Mouse (Mus musculus) lung, postnatal 0 days (tissue): Measurements from ENCODE around the gene Myb. TPM values are rescaled to one million over a fixed set of nuclear protein-coding genes. Genes with fewer than 3 reads are reported as not detected.

Experiments used
- ATAC-seq: fragments of 200-750 bp; cut with Nextera tagmentation; 2 replicates; pipeline ENCODE4 v1.8.0; 2017; ENCODE audit warnings: moderate library complexity
- DNase-seq: peaks from one replicate; pipeline ENCODE4 v3.0.0-alpha.2; 2016; ENCODE audit warnings: low spot score
- H3K27ac ChIP-seq: fragments of 300-500 bp; sonication (generic); 2 replicates; pipeline ENCODE4 v1.5.1; 2014; ENCODE audit warnings: antibody characterized with exemption, mild to moderate bottlenecking, low read length, mixed read lengths
- H3K27me3 ChIP-seq: fragments of 300-500 bp; sonication (generic); replicated peaks from 2 replicates; pipeline ENCODE4 v1.6.1; 2014; ENCODE audit warnings: low read length, mixed read lengths; ENCODE audit not compliant: insufficient read depth
- H3K36me3 ChIP-seq: fragments of 300-500 bp; sonication (generic); 2 replicates; pipeline ENCODE4 v1.6.1; 2014; ENCODE audit warnings: low read length, mixed read lengths; ENCODE audit not compliant: insufficient read depth
- H3K4me1 ChIP-seq: fragments of 300-500 bp; sonication (generic); 2 replicates; pipeline ENCODE4 v1.6.1; 2014; ENCODE audit warnings: antibody characterized with exemption, low read depth, low read length, mixed read lengths; ENCODE audit not compliant: insufficient read depth
- H3K4me2 ChIP-seq: fragments of 300-500 bp; sonication (generic); replicated peaks from 2 replicates; pipeline ENCODE4 v1.6.1; 2014; ENCODE audit warnings: low read depth, mild to moderate bottlenecking, low read length, moderate library complexity, mixed read lengths
- H3K4me3 ChIP-seq: fragments of 300-500 bp; sonication (generic); 2 replicates; pipeline ENCODE4 v1.5.1; 2014; ENCODE audit warnings: low read depth, low read length
- H3K9ac ChIP-seq: fragments of 300-500 bp; sonication (generic); replicated peaks from 2 replicates; pipeline ENCODE4 v1.6.1; 2014; ENCODE audit warnings: low read depth, mild to moderate bottlenecking
- H3K9me3 ChIP-seq: fragments of 300-500 bp; sonication (generic); 2 replicates; pipeline ENCODE4 v1.6.1; 2016; ENCODE audit warnings: low read length, mixed read lengths
- CTCF ChIP-seq: IDR thresholded peaks from 2 replicates; pipeline ENCODE4 v1.5.1; 2016; ENCODE audit warnings: antibody characterized with exemption, mild to moderate bottlenecking
- EP300 ChIP-seq: IDR thresholded peaks from 2 replicates; pipeline ENCODE4 v1.6.1; 2016; ENCODE audit warnings: antibody characterized with exemption, mild to moderate bottlenecking, control low read depth
- WGBS: fragments of 180-500 bp; shearing (Covaris S2); extraction: QIAGEN DNeasy Blood & Tissue Kit; methylation state at CpG from one replicate; pipeline ENCODE4 v1.1.7; 2014; 5-methylcytosine and 5-hydroxymethylcytosine counted together
- polyA plus RNA-seq: library from polyadenylated mRNA; unstranded; fragments of >200 nt; fragmentation: Nextera tagmentation; extraction: Ambion mirVana; gene quantifications from 2 replicates; pipeline ENCODE4 v1.2.1, GENCODE M21; 2015

Myb gene
- 5.2 and 5.5 TPM in 2 replicates for polyA plus RNA-seq

DNA sequence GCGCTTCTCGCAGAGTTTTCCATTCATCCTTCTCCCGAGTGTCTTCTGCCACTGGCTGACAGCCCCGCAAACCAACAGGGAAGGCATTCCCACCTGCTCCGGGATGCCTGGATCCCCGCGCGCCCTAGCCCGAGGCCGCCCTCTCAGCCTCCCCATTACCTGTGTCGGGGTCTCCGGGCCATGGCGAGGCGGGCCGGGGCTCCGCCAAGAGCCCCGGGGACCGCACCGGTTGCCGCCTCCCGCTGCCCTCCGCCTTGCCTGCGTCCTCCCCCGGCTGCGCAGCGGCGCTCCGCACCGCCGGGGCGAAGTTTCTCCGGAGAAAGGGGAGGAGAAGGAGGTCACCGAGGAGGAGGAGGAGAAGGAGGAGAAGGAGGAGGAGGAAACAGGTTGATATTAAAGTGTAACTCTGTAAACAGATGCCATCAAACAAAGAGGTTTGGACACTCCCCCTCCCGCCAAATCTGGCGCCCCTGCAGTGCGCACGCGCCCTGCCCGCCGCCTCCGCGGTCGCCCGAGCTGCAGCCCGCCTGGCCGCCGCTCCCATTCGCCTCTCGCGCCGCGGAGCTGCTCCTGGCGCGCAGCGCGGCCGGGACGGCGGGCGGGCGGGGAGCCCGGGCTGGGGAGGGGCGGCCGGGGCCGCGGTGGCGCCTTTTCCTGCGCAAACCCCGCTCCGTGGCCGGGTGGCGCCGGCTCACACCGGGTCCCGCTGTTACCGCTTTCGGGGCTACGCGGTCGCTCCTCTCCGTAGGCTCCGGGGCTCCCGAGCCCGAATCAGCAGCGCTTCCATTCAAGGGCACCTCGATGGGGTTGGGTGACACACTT lies at the start of gene Myb:
TSS of gene Myb (minus strand) at position 448 of the 822 bp plus-strand sequence.
- DNase-seq (peak; percentile 59), ATAC-seq (peak; percentile 44; the same call in 1 of the 2 replicates)

DNA sequence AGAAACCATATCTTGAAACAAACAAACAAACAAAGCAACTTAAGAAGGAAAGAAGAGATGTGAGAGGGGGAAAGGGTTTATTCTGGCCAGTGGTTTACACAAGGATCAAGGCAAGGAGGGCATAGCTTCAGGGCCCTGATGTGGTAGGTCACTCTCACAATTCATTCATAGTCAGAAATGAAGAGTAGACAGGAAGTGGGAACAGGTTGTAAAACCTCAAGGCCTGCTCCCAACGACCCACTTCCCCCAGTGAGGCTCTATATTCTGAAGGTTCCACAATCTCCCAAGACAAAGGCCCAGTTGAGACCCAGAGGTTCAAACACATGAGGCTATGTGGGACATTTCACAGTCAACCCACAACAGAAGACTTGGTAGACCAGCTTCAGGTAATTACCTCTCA lies 46.6 kb upstream of the Myb start:
- Histone ChIP-seq H3K4me1 (no peaks in the 10 kb centered on the region), H3K9me3 (no peaks in the 10 kb centered on the region), H3K9ac (no peak overlapping the region), H3K4me2 (no peak overlapping the region), H3K36me3 (no peaks in the 10 kb centered on the region), H3K27ac (no peak overlapping the region), H3K27me3 (no peaks in the 10 kb centered on the region), H3K4me3 (no peak overlapping the region)
- WGBS, result 39% methylated on average over 1 of the region's 1 CpGs
- TF ChIP-seq CTCF, result no peak
- no peak for TF ChIP-seq EP300
- ATAC-seq, result no peak
- no peak for DNase-seq

More for the DNA sequence above, at the start of gene Myb:
- no peaks in the 10 kb centered on the region for H3K36me3 ChIP-seq
- peak within 1 kb of the TSS; percentile 98 for H3K4me2 ChIP-seq
- peaks cover 12% of the 10 kb centered on the region for H3K27me3 ChIP-seq
- H3K27ac ChIP-seq, result no peak within 1 kb of the TSS
- H3K9me3 ChIP-seq, result no peaks in the 10 kb centered on the region
- TF ChIP-seq CTCF (no peak), EP300 (no peak)
- WGBS, result 2% methylated on average over 73 of the region's 86 CpGs
- H3K9ac ChIP-seq, result no peak within 1 kb of the TSS
- H3K4me3 ChIP-seq, result peak within 1 kb of the TSS; percentile 55
- H3K4me1 ChIP-seq, result peaks cover 3% of the 10 kb centered on the region; the same call in 1 of the 2 replicates

DNA sequence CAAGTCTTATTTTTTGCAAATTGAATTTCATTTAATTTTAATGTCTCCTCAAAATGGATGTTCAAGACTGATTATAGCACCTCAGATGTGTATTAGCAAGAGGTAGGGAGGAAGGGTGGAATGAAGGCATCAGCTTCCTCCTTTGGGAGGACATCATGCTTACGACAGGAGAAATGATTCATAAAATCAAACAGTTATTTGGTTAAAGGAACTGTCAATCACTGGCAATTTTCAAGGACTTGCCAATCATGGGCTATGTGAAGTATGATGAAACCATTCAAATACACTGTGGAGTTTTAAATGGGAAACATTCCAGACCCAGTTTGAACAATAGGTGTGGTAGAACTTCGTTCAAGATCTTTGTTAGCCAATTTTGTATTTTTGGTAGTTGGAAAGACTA lies 45.4 kb upstream of the Myb start:
- no peaks in the 10 kb centered on the region for H3K4me1 ChIP-seq
- H3K4me2 ChIP-seq, result no peak overlapping the region
- no peak for TF ChIP-seq EP300
- TF ChIP-seq CTCF, result no peak
- H3K9ac ChIP-seq, result no peak overlapping the region
- H3K27me3 ChIP-seq, result no peaks in the 10 kb centered on the region
- H3K36me3 ChIP-seq, result no peaks in the 10 kb centered on the region
- H3K4me3 ChIP-seq, result no peak overlapping the region
- ATAC-seq (no peak), DNase-seq (no peak)
- H3K27ac ChIP-seq, result no peak overlapping the region
- 72% methylated on average over 2 of the region's 2 CpGs for WGBS
- no peaks in the 10 kb centered on the region for H3K9me3 ChIP-seq

DNA sequence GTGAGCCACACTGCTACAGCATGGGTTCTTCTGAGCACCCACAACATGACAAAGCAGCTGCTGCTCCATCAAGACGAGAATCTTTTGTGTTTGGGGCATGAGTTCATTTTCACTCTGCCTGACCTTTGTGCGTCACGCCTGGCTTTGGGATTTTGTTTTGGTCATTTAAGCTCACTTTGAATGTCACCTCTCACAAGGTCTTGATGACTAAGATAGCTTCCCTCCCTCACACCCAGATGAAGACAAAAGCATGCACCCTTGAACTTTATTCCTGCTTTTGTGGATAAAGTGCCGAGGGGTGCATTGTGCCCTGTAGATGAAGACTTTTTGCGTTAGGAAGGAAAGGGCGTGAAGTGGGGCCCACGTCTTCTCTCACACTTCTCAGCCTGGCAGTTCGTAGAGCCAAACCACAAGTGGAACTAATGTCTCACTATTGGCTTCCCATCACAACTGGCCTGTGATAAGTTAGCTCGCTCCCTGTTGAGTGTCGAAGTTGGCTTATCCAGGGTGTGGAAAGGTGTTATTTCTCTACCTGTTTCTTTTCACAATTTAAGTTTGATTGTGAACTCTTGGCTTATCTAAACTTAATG lies 43.8 kb upstream of the Myb start:
- H3K36me3 ChIP-seq, result no peaks in the 10 kb centered on the region
- no peaks in the 10 kb centered on the region for H3K9me3 ChIP-seq
- WGBS, result 76% methylated on average over 10 of the region's 10 CpGs
- DNase-seq, result no peak
- no peak for ATAC-seq
- H3K27ac ChIP-seq, result no peak overlapping the region
- no peaks in the 10 kb centered on the region for H3K27me3 ChIP-seq
- H3K4me1 ChIP-seq, result no peaks in the 10 kb centered on the region
- no peak for TF ChIP-seq EP300
- no peak for TF ChIP-seq CTCF
- no peak overlapping the region for H3K9ac ChIP-seq
- H3K4me3 ChIP-seq, result no peak overlapping the region
- no peak overlapping the region for H3K4me2 ChIP-seq

DNA sequence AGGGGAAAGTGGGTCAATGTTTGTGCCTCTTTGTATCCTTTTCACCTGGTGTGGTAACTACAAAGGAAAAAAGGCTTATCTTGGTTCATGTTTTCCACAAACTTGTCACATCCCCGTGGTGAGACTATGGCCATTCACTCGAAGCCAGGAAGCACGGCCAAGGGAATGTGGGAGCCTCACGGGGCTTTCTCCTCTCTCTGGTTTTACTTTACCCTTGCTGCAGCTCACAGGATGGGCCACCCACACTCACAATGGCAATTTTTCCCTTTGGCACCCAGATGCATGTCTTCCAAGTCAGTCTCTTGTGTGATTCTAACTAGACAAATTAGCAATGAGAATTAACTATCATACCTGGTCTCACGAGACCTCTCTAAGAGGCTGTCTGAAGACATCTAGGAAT lies 43.1 kb upstream of the Myb start:
- Histone ChIP-seq H3K9ac (no peak overlapping the region), H3K4me1 (no peaks in the 10 kb centered on the region), H3K27ac (no peak overlapping the region), H3K36me3 (no peaks in the 10 kb centered on the region), H3K27me3 (no peaks in the 10 kb centered on the region), H3K4me2 (no peak overlapping the region), H3K9me3 (no peaks in the 10 kb centered on the region), H3K4me3 (no peak overlapping the region)
- WGBS, result 87% methylated on average over 5 of the region's 5 CpGs
- no peak for DNase-seq
- no peak for TF ChIP-seq CTCF
- TF ChIP-seq EP300, result no peak
- no peak for ATAC-seq

DNA sequence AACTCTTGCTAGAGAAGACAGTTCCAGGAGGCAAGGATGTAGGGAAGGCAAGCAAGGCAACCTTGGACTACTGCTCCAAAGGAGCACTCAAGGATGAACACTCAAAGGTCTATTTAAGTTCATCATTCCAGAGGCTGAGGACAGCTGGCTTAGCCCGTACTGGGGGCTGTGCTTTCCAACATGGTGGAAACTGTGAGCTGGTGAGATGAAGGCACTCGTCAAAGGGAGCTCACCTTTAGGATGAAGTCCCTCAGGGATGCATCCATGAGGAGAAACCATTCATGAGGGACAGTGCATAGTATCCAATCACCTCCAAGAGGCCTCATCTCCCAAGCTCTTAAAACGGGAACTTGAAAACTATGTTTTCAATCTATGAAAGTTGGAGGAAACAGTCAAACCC lies 42.7 kb upstream of the Myb start:
- no peaks in the 10 kb centered on the region for H3K4me1 ChIP-seq
- TF ChIP-seq CTCF (no peak), EP300 (no peak)
- no peak for ATAC-seq
- no peaks in the 10 kb centered on the region for H3K36me3 ChIP-seq
- 87% methylated on average over 3 of the region's 3 CpGs for WGBS
- no peaks in the 10 kb centered on the region for H3K9me3 ChIP-seq
- no peak overlapping the region for H3K9ac ChIP-seq
- H3K4me2 ChIP-seq, result no peak overlapping the region
- no peak for DNase-seq
- no peaks in the 10 kb centered on the region for H3K27me3 ChIP-seq
- no peak overlapping the region for H3K27ac ChIP-seq
- H3K4me3 ChIP-seq, result no peak overlapping the region
